Mouse (Mus musculus): ENCODE results near the gene Lman1l. TPM values are rescaled to one million over a fixed set of nuclear protein-coding genes. Genes with fewer than 3 reads are reported as not detected.

Gene Lman1l
- 1 to 10 TPM; 1.0 to 1.4 TPM for total RNA-seq (2023)

DNA sequence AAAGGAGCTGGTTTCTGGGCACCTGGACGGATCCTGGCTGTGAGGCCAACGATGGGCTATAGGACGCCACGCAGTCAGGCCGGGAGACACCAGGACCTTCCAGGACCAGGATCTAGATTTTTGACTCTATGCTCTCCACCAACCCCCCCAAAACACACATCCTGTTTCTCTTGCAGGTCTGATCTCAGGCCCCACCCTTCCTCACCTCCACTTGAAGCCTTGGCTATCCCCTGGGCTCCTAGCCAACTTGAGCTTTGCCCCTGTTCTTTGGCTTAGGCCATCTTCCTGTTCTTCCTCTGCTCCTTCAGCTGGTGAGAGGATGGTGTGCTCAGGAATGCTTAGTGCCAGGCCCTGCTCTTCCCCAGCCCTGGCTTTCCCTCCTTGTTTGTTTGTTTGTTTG, at the start of gene Lman1l:
Gene Lman1l, minus strand, starts transcription at position 101 of the 400 bp plus-strand sequence.

DNA sequence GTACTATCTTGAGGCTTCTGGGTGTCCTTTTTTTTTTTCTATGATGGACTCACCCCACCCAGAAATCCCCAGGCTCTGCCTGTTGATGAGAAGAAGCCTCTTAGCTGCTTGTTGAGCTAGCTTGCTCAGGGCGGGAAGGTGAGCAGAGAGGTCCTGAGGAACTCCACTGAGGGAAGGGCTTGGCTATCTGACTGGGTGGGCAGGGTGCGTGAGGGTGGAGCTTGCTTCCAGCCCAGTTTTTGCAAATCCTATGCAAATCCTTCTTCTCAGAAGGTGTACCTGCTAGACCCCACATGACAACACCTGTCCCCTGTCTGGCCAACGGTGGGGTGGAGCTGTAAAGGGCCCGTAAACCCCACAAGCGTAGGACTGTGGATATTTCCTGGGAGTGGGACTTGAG, 32.7 kb upstream of the Lman1l start, which contains the start of gene Csk:
Gene Csk, minus strand, starts transcription at position 349 of the 400 bp plus-strand sequence.

DNA sequence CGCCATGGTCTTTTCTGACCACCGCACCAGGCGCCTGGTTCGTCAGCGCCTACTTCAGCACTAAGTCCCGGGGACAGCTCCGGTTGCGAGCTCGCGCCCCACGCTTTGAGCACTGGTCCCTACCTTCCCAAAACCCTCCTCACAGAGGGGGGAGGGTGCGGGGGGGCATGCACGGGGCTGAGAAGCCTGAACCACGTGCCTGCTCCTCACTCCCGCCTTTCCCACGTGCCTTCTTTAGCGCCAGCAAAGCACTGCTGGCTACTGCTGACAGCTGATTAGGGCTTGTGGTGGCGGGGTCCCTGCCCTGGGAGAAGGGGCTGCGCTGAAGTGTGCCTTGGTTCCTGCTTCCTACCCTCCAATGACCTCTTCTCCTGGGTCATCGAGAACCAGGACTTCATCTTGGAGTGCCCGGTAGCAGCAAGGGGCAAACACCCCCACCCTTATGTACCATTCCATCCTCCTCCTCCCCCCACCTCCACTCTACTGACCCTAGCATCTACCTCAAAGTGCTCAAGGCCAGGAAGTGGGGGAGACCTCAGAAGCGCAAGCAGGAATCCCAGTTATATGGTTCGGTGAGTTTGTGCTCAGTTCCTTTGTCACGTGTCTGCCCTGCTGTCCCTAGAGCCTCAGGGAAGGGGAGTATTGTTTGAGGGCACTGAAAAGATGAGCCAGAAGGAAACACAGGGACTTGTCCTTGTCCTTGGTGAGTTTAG, 14.3 kb downstream of the Lman1l start, which contains the start of gene Cplx3:
Gene Cplx3, minus strand, starts transcription at position 143 of the 713 bp plus-strand sequence.

DNA sequence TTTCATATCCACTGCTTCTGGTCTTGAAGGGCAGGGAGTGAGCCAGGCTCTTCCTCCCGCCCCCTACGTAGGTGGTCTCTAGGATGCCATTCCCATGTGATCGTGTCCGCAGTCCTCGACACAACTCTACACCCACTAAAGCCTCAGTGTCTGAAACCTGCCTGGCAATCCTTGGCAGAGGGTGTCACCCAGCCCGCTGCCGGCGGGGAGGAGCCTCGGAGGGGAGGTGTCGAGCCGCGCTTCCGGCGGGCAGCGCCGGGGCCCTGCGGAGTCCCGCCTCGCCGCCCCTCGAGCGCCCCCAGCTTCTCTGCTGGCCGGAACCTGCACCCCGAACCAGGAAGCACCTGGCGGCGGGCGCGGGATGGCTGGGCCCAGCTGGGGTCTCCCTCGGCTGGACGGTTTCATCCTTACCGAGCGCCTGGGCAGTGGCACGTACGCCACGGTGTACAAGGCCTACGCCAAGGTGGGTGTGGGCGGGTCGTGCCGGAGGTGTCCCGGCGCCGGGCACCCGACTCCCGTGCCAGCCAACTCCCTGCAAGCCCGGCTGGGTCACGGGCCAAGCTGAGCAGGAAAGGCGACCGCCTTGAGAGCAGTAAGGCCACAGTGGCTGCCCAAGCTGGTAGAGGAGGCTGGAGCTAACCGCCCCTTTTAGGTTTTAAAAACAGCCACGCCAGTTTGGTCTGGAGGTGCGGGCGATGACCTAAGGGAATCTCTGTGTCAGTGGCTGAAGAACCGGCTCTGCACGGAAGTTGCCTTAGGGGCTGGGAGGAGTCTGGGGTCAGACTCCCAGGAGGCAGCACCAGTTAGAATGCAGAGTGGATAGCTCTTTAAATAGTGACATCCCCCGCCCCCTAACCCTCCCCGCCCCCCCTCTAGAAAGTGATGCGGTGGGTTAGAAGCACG, 31.1 kb downstream of the Lman1l start, which contains the start of gene Ulk3:
Gene Ulk3, plus strand, starts transcription at position 229 of the 903 bp plus-strand sequence.

DNA sequence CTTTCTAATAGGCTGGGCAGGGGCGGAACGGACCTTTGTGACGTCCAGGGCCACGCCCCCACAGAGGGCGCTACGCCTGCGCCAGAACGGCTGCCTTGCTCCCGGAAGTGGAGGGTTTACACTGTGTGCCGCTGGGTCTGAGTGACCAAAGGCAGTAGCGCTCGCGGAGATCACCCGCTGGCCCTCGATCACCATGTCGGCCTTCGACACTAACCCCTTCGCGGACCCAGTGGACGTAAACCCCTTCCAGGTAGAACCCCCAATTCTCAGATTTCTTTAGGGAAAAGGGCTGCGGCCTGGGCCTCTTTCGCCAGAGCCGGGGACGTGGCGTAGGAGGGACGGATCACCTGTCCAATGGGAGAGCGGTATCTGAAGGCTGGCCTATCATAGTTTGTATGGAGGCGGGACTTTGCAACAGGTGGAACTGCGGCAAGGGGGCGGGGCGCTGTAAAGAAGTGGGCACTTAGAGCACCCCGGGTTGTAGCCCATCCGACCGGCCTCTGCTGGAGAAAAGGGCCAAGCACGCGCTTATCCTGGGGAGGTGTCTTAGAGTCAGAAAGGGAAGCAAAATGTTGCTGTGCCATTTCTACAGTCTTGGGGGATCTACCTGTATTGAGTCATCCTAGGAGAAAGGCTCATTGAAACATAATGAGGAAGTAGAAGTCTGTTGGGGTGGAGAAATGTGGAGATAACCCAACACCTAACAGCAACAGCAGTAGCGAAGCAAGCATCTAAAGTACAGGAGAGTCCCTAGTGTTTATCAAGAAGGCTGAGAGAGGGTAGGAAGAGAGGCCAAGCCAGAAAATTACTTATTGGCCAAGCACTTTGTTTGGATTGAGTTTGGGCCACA, 59.5 kb downstream of the Lman1l start, which contains the start of gene Scamp2:
Gene Scamp2, plus strand, starts transcription at position 83 of the 850 bp plus-strand sequence.

Other genes starting within 250 kb of the Lman1l start
- gene Ppcdc, start 180.7 kb downstream of the Lman1l start, total RNA-seq (2023) = 10 to 100 TPM; 76.9 to 92.2 TPM
- not detected for gene Scamp5, start 152.7 kb downstream of the Lman1l start, total RNA-seq (2023)
- not detected for gene Rpp25, start 116.7 kb downstream of the Lman1l start, total RNA-seq (2023)
- 100 to 1,000 TPM in 1 of 2 experiments, 10 to 100 TPM in 1; 97.3 to 115 TPM for gene Cox5a, start 99.5 kb downstream of the Lman1l start, total RNA-seq (2023)
- 10 to 100 TPM; 14.0 to 22.5 TPM for gene Fam219b, start 83.2 kb downstream of the Lman1l start, total RNA-seq (2023)
- gene Mpi, start 68.0 kb downstream of the Lman1l start, total RNA-seq (2023) = 10 to 100 TPM; 11.6 to 13.3 TPM
- 100 to 1,000 TPM; 104 to 110 TPM for gene Scamp2, start 59.8 kb downstream of the Lman1l start, total RNA-seq (2023)
- gene Ulk3, start 31.3 kb downstream of the Lman1l start, total RNA-seq (2023) = 100 to 1,000 TPM in 1 of 2 experiments, 10 to 100 TPM in 1; 98.3 to 103 TPM
- gene Cplx3, start 14.5 kb downstream of the Lman1l start, total RNA-seq (2023) = not detected
- 100 to 1,000 TPM; 625 to 646 TPM for gene Csk, start 32.9 kb upstream of the Lman1l start, total RNA-seq (2023)
- gene Cyp1a2, start 62.9 kb upstream of the Lman1l start, total RNA-seq (2023) = not detected
- gene Cyp1a1, start 67.2 kb upstream of the Lman1l start, total RNA-seq (2023) = not detected
- gene Edc3, start 87.8 kb upstream of the Lman1l start, total RNA-seq (2023) = 10 to 100 TPM; 24.4 to 26.1 TPM
- 100 to 1,000 TPM; 209 to 212 TPM for gene Clk3, start 145.1 kb upstream of the Lman1l start, total RNA-seq (2023)
- gene Arid3b, start 216.0 kb upstream of the Lman1l start, total RNA-seq (2023) = 100 to 1,000 TPM; 100 to 106 TPM